Mouse (Mus musculus): Measurements from ENCODE around the gene Chmp6. TPM values are rescaled to one million over a fixed set of nuclear protein-coding genes. Genes with fewer than 3 reads are reported as not detected.

Chmp6 gene
- polyA plus RNA-seq, 1 experiment from 2014 or later = 105 TPM

DNA sequence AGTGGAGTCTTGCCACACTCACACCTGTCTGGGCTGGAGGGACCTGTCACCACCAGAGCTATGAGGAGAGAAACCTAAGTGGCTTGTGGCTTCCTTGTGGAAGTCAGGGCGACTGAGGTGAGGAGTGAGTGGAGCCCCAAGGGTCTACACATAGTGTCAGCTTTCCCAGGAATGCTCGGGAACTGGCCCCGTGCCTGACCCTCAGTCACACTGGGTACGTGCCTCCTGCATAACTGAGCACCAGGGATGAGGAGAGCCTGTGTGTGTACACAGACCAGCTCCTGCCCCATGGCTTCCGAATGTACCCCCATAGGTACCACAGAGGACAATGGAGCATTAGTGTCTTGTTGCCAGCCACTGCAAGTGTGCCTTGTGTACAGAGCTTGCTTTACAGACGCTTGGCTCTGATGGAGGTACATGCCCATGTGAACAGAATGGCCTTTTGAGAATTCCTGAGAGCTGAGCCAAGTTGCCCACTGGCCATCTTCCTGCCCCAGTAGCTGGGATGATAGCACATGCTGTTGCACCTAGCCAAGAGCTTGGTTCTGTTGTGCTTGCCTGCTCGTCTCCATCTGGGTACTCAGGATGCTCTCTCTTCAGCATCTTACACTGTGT lies 21.5 kb upstream of the Chmp6 start:
- Histone ChIP-seq H3K4me3 (replicated peaks) (no peak overlapping the region), H3K4me2 (no peak overlapping the region), H3K27ac (replicated peaks) (no peak overlapping the region), H3K9ac (replicated peaks) (no peak overlapping the region), H3K9me3 (replicated peaks) (no peaks in the 10 kb centered on the region), H3K27me3 (replicated peaks) (no peaks in the 10 kb centered on the region), H3K36me3 (peaks cover 48% of the 10 kb centered on the region), H3K4me1 (peaks cover 35% of the 10 kb centered on the region)
- ATAC-seq (ENCODE audit: low FRiP score) = no peak
- WGBS = 93% methylated on average over 7 of the region's 7 CpGs

DNA sequence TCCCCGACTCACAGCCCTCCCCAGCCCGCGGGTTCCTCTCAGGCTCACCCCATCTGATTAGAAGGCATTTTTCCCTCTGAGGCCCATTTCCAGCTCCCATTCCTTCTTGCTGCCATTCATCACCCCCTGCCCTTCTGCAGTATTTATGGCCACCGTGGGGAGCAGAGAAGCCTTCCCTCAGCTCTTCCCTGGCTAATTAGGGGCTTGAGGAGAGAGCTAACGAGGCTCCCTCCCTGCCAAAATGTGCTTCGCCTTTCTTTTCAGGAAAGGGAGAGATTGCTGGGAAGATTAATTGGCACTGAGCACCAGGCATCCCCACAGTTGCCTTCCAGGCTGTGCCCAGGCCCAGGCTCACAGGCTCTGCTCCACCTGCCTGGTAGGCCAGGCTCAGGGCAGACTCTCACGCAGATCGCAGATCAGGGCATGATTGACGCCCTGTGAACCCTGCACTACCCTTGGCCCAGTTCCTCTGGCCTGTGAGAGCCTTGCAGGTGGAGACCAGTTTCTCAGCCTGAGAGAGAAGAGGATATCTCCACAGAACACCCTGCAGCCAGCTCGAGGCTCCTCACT lies 19.5 kb upstream of the Chmp6 start:
- Histone ChIP-seq H3K9me3 (replicated peaks) (no peaks in the 10 kb centered on the region), H3K4me3 (replicated peaks) (no peak overlapping the region), H3K4me1 (peaks cover 52% of the 10 kb centered on the region), H3K4me2 (no peak overlapping the region), H3K27me3 (replicated peaks) (no peaks in the 10 kb centered on the region), H3K36me3 (peaks cover 47% of the 10 kb centered on the region), H3K27ac (replicated peaks) (peak overlapping the region; percentile 78), H3K9ac (replicated peaks) (0 out of 2 replicates have a peak overlapping the region, but pooled peaks have one; percentile 18)
- ATAC-seq (ENCODE audit: low FRiP score) = 0 out of 2 replicates have a peak, but pooled peaks have one; percentile 30
- 26% methylated on average over 10 of the region's 10 CpGs for WGBS

DNA sequence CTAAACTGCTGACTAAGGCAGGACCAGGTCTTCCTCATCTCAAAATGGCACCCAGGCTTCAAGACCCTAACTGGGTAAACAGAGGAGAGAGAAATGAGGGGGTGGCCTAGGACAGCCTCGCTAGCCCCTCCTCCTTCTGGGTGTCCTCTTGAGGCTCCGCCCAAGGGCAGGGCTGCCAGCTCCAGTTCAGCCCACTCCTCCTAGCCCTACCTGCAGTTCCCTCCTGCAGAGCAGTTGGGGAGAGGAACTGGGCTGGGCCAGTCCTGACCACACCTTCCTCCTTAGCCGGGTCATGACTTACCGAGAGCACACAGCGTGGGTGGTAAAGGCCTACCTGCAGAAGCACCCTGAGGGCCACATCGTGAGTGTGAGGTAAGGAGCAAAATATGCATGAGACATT lies 18.6 kb upstream of the Chmp6 start:
- WGBS = 67% methylated on average over 6 of the region's 6 CpGs
- H3K4me2 ChIP-seq = no peak overlapping the region
- no peaks in the 10 kb centered on the region for H3K9me3 ChIP-seq (replicated peaks)
- peaks cover 52% of the 10 kb centered on the region for H3K4me1 ChIP-seq
- H3K27me3 ChIP-seq (replicated peaks) = no peaks in the 10 kb centered on the region
- ATAC-seq (ENCODE audit: low FRiP score) = no peak
- H3K27ac ChIP-seq (replicated peaks) = 0 out of 2 replicates have a peak overlapping the region, but pooled peaks have one; percentile 78
- H3K9ac ChIP-seq (replicated peaks) = no peak overlapping the region
- no peak overlapping the region for H3K4me3 ChIP-seq (replicated peaks)
- peaks cover 41% of the 10 kb centered on the region for H3K36me3 ChIP-seq

DNA sequence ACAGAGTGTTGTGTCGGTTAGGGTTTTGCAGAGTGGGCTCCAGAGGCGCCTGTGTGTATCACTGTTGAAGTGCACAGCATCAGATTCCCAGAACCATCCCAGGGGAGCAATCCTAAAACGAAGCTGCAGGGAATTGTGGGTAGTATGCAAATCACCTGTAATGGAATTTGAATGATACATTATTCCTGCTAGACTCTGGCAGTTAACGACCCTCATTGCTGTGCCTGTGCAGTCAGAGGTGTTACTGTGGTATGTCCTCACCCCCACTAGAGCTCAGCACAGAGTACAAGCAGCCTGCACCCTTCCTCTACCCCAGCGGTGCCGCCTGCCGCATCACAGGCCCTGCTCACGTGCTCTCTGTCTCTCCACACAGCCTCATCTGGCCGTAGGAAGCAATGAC lies 16.2 kb upstream of the Chmp6 start:
- H3K36me3 ChIP-seq = peaks cover 25% of the 10 kb centered on the region
- no peak overlapping the region for H3K4me3 ChIP-seq (replicated peaks)
- H3K4me1 ChIP-seq = peaks cover 52% of the 10 kb centered on the region
- H3K9ac ChIP-seq (replicated peaks) = no peak overlapping the region
- 42% methylated on average over 9 of the region's 9 CpGs for WGBS
- H3K27me3 ChIP-seq (replicated peaks) = no peaks in the 10 kb centered on the region
- H3K27ac ChIP-seq (replicated peaks) = peak overlapping the region; percentile 81
- peak; percentile 75 for ATAC-seq (ENCODE audit: low FRiP score)
- H3K4me2 ChIP-seq = no peak overlapping the region
- no peaks in the 10 kb centered on the region for H3K9me3 ChIP-seq (replicated peaks)

DNA sequence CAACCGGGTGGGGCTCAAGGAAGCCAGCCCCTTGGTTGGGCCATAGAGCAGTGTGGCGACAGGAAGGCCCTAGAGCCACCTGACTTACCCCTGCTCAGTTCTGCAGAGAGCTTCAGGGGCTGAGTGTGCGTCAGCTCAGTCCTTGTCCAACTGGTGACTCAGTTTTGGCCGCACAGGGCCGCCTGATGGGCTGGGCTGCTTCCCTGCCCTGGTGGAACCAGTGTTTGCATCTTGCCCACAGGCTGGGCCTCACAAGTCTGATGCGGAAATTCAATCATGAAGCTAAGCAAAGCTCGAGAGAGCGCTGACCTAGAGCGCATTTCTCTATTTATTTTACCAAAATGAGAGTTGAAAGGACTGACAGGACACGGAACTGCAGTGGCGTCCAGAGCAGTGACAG lies 14.3 kb upstream of the Chmp6 start:
- Histone ChIP-seq H3K27me3 (replicated peaks) (no peaks in the 10 kb centered on the region), H3K27ac (replicated peaks) (peak overlapping the region; percentile 18; the same call in 1 of the 2 replicates)
- WGBS = 85% methylated on average over 11 of the region's 11 CpGs

DNA sequence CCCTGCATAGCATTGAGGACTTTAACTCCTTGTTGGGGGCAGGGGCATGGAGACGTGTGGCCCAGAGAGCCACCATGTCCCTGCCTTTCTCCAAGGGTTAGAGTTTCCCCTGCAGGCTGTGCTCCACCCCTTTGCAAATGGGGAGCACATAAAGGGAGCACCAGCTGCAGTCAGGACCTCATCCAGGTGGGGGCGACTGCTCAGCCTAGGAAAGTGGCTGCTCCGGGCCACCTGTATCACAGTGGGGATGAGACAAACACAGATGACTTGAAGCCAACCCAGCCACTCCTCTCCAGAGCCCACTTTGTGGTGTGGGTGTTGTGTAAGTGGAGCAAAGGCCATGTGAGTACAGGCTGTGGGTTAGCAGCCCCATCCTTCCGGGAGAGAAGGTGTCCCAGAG lies 12.1 kb upstream of the Chmp6 start:
- Histone ChIP-seq H3K4me2 (no peak overlapping the region), H3K36me3 (peaks cover 14% of the 10 kb centered on the region), H3K9ac (replicated peaks) (no peak overlapping the region), H3K27ac (replicated peaks) (no peak overlapping the region), H3K4me1 (peaks cover 27% of the 10 kb centered on the region), H3K9me3 (replicated peaks) (no peaks in the 10 kb centered on the region), H3K4me3 (replicated peaks) (no peak overlapping the region), H3K27me3 (replicated peaks) (no peaks in the 10 kb centered on the region)
- no peak for ATAC-seq (ENCODE audit: low FRiP score)
- WGBS = 82% methylated on average over 4 of the region's 4 CpGs

More for the DNA sequence above, 14.3 kb upstream of the Chmp6 start:
- H3K4me3 ChIP-seq (replicated peaks) = no peak overlapping the region
- no peaks in the 10 kb centered on the region for H3K9me3 ChIP-seq (replicated peaks)
- H3K4me1 ChIP-seq = peaks cover 36% of the 10 kb centered on the region
- H3K9ac ChIP-seq (replicated peaks) = no peak overlapping the region
- ATAC-seq (ENCODE audit: low FRiP score) = no peak
- H3K4me2 ChIP-seq = no peak overlapping the region
- peaks cover 25% of the 10 kb centered on the region for H3K36me3 ChIP-seq

DNA sequence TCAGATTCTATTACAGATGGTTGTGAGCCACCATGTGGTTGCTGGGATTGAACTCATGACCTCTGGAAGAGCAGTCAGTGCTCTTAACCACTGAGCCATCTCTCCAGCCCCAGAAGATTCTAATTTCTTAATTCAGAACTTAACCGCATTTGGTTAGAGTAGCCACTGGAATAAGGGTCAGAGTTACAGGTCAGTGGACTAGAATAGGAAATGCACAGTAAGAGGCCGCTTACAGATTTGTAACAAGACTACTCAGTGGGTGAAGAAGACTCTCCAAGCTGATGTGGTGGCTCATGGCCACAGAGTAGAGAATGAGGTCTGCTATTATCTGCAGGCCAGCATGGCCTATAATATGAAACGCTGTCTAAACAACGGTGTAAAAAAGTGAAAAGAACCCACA lies 10.3 kb upstream of the Chmp6 start:
- H3K36me3 ChIP-seq = peaks cover 9% of the 10 kb centered on the region
- peaks cover 20% of the 10 kb centered on the region for H3K4me1 ChIP-seq
- H3K9ac ChIP-seq (replicated peaks) = no peak overlapping the region
- no peak overlapping the region for H3K27ac ChIP-seq (replicated peaks)
- peaks cover 5% of the 10 kb centered on the region; the same call in 1 of the 2 replicates for H3K27me3 ChIP-seq (replicated peaks)
- 78% methylated on average over 4 of the region's 4 CpGs for WGBS
- no peak overlapping the region for H3K4me3 ChIP-seq (replicated peaks)
- ATAC-seq (ENCODE audit: low FRiP score) = no peak
- no peaks in the 10 kb centered on the region for H3K9me3 ChIP-seq (replicated peaks)
- no peak overlapping the region for H3K4me2 ChIP-seq

DNA sequence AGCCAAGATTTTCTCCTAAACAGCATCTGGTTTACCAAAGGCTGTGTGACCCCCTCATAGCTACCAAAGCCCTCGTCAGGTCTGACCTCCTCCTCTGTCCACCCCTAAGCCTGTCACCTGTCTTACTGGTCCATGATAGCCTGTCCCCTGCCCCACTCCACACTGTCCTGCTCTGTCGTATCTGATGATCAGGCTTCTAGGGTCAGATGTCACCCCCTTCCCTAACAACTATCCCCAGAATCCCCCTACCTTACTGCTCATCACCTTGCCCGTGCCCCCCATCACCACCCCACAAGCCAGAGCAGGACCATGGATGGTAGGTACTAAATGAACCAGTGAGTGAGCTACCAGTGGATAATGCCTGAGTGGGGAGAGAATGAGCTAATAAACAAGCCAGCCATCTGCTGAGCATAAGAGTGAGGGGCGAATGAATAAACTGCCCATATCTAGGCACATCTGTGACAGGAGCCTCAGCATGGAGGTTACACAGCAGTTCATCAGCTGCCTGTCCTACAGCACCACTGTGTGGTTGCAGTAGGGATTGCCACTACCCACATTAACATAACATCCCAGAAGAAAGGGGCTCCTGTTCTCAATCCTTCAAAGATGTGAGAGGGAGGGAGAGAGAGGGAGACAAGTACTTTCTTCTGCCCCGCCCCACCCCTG lies 8.5 kb upstream of the Chmp6 start:
- H3K4me2 ChIP-seq = no peak overlapping the region
- no peaks in the 10 kb centered on the region for H3K36me3 ChIP-seq
- no peak overlapping the region for H3K9ac ChIP-seq (replicated peaks)
- H3K27ac ChIP-seq (replicated peaks) = no peak overlapping the region
- peak; percentile 84 for ATAC-seq (ENCODE audit: low FRiP score)
- WGBS = 34% methylated on average over 5 of the region's 5 CpGs
- peaks cover 11% of the 10 kb centered on the region; the same call in 1 of the 2 replicates for H3K27me3 ChIP-seq (replicated peaks)
- H3K4me1 ChIP-seq = peaks cover 24% of the 10 kb centered on the region
- H3K4me3 ChIP-seq (replicated peaks) = no peak overlapping the region
- H3K9me3 ChIP-seq (replicated peaks) = no peaks in the 10 kb centered on the region

DNA sequence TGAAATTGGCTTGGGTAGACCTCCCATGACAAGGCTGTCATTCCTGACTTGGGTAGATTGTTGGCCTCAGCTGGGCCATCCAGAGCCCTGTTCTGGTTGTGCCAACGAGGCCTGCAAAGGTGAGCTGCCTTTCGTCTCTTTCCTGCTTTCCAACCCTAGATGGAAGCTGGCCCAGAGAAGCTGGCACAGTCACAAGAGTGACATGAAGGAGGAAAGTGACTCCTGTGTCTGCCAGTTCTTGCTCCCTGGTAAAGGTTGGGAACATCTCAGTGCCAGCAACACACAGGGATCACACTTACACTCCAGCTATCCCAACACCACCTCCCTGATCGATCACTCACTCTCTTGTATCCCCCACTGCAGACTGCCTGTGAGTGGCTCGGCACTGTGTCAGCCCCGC lies 7.4 kb upstream of the Chmp6 start:
- H3K36me3 ChIP-seq = no peaks in the 10 kb centered on the region
- H3K9ac ChIP-seq (replicated peaks) = no peak overlapping the region
- no peak overlapping the region for H3K4me2 ChIP-seq
- no peak overlapping the region for H3K4me3 ChIP-seq (replicated peaks)
- peaks cover 25% of the 10 kb centered on the region for H3K4me1 ChIP-seq
- 88% methylated on average over 5 of the region's 5 CpGs for WGBS
- H3K27me3 ChIP-seq (replicated peaks) = peaks cover 11% of the 10 kb centered on the region; the same call in 1 of the 2 replicates
- no peaks in the 10 kb centered on the region for H3K9me3 ChIP-seq (replicated peaks)
- no peak overlapping the region for H3K27ac ChIP-seq (replicated peaks)
- ATAC-seq (ENCODE audit: low FRiP score) = no peak

DNA sequence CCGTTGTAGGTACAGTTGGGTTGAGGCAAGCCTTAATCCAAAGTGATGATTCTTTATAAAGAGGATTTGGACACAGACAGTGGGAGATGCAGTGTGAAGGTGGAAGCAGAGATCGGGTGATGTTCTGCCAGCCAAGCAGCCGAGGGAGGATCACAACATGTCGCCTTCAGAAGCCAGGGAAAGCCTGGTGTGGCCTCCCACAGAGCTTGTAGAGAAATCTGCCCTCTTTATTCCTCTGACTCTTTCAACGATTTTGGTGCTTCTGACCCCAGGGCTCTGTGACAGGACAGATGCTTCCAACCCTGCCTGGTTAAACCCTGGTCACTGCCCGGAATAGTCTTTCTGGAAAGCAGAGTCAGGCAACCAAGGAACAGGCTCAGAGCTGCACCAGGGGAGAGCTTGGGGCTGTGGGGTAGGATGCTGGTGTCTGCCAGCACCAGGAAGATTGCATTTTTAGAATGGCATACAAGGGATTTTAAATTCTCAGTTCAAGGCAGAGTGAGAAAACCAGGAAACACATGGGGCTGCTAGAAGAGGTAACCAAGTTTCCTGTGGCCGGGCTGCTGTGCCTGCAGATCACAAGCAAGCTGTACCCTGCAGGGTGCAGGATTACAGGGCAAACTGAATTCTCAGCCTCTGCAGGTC lies 6.1 kb upstream of the Chmp6 start:
- H3K27me3 ChIP-seq (replicated peaks) = peaks cover 11% of the 10 kb centered on the region; the same call in 1 of the 2 replicates
- no peak overlapping the region for H3K4me3 ChIP-seq (replicated peaks)
- ATAC-seq (ENCODE audit: low FRiP score) = no peak
- peaks cover 25% of the 10 kb centered on the region for H3K4me1 ChIP-seq
- 45% methylated on average over 7 of the region's 7 CpGs for WGBS
- 0 out of 2 replicates have a peak overlapping the region, but pooled peaks have one; percentile 3 for H3K9ac ChIP-seq (replicated peaks)
- no peaks in the 10 kb centered on the region for H3K36me3 ChIP-seq
- no peak overlapping the region for H3K27ac ChIP-seq (replicated peaks)
- H3K4me2 ChIP-seq = no peak overlapping the region
- no peaks in the 10 kb centered on the region for H3K9me3 ChIP-seq (replicated peaks)

DNA sequence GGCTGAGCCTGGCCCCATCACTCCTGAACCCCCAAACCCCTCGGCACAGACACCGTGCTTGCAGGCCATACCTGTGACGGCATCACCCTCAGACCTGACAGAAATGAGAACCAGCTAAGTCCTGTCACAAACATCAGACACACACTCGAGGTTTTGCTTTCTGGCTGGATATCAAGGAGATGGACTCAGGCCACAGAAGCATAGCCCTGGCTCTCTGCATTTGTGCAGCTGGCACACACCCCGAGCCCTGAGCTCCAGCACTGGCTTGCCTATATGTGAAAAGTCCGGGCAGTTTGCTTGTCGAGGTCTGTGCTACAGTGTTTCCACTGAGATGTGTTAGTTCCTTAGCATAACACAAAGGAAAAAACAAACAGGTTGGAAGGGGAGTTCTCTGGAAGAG lies 5.5 kb upstream of the Chmp6 start:
- Histone ChIP-seq H3K27ac (replicated peaks) (no peak overlapping the region), H3K4me3 (replicated peaks) (no peak overlapping the region), H3K4me1 (peaks cover 31% of the 10 kb centered on the region), H3K9me3 (replicated peaks) (no peaks in the 10 kb centered on the region), H3K27me3 (replicated peaks) (peaks cover 11% of the 10 kb centered on the region; the same call in 1 of the 2 replicates), H3K9ac (replicated peaks) (0 out of 2 replicates have a peak overlapping the region, but pooled peaks have one; percentile 3), H3K4me2 (no peak overlapping the region), H3K36me3 (no peaks in the 10 kb centered on the region)
- 55% methylated on average over 7 of the region's 7 CpGs for WGBS
- ATAC-seq (ENCODE audit: low FRiP score) = no peak

Data from neural tube, embryonic 15.5 days (tissue).